30 mouse cellular contexts compared by ENCODE assay signal in genomic region chr13:97627247-97627646, GRCm38 (mm10).
DNase-seq lines count a peak whose midpoint lies in the region; ATAC-seq lines count a peak whose summit lies in the region.
"Had no signal": no experiment of that assay in that cellular context is flagged by ENCODE, and none has a peak within 500 bp of the region (broad histone marks: within the 10 kb centered on the region; RNA-seq: fewer than 3 reads in every experiment).

No protein-coding gene starts in this region.

- 39% methylated on average over 10 of the region's 10 CpGs for WGBS in heart, embryonic 15.5 days

- no peak overlapping the region for H3K9ac ChIP-seq in heart, embryonic 15.5 days
- H3K9ac ChIP-seq: embryonic facial prominence, embryonic 12.5 days; hindbrain, embryonic 12.5 days; intestine, embryonic 15.5 days; limb, embryonic 15.5 days; liver, embryonic 13.5 days; midbrain, embryonic 12.5 days; stomach, embryonic 15.5 days had no signal

- peak overlapping the region; percentile 21; the same call in 1 of the 2 replicates for H3K4me2 ChIP-seq in heart, embryonic 15.5 days
- H3K4me2 ChIP-seq: embryonic facial prominence, embryonic 12.5 days; hindbrain, embryonic 12.5 days; intestine, embryonic 15.5 days; limb, embryonic 15.5 days; liver, embryonic 13.5 days; midbrain, embryonic 12.5 days; stomach, embryonic 15.5 days had no signal

- intact Hi-C loops in heart, postnatal 25 days (cut with DNase I), result no loop called here

- peak; percentile 39; the same call in 1 of the 2 replicates for ATAC-seq in heart, embryonic 15.5 days (replicated peaks; ENCODE audit: insufficient number of reproducible peaks, insufficient read depth, low FRiP score, low read depth)
- ATAC-seq: activated CD4-positive, CD25-positive, alpha-beta regulatory T cell, adult 4 months; forebrain, embryonic 14.5 days; hindbrain, postnatal 0 days; intestine, embryonic 15.5 days had no signal

- H3K4me1 ChIP-seq in heart, embryonic 15.5 days (replicated peaks), result peaks cover 13% of the 10 kb centered on the region
- H3K4me1 ChIP-seq: embryonic facial prominence, embryonic 12.5 days; hindbrain, embryonic 12.5 days; intestine, embryonic 15.5 days; limb, embryonic 10.5 days; liver, embryonic 13.5 days; megakaryocyte, embryonic 14.5 days; midbrain, embryonic 12.5 days; stomach, embryonic 15.5 days had no signal

- H3K36me3 ChIP-seq in heart, embryonic 15.5 days, result no peaks in the 10 kb centered on the region
- H3K36me3 ChIP-seq: embryonic facial prominence, embryonic 12.5 days; hindbrain, embryonic 12.5 days; intestine, embryonic 15.5 days; limb, embryonic 10.5 days; limb, embryonic 15.5 days; liver, embryonic 13.5 days; midbrain, embryonic 12.5 days; stomach, embryonic 15.5 days had no signal

- H3K9me3 ChIP-seq in heart, embryonic 15.5 days (replicated peaks), result no peaks in the 10 kb centered on the region
- H3K9me3 ChIP-seq: embryonic facial prominence, embryonic 12.5 days; hindbrain, embryonic 12.5 days; intestine, embryonic 15.5 days; limb, embryonic 10.5 days; limb, embryonic 15.5 days; liver, embryonic 13.5 days; midbrain, embryonic 12.5 days; stomach, embryonic 15.5 days had no signal

- no peak for DNase-seq in heart, postnatal 25 days (ENCODE audit: low spot score)
- DNase-seq in right cerebral cortex, adult 18-20 months, result peak; percentile 63
- DNase-seq in right cerebral cortex, postnatal 10 days (ENCODE audit: low spot score in 2 of 2), result no peak
- peak; percentile 79 for DNase-seq in brain, adult 2 months (ENCODE audit: low read depth, low spot score)
- DNase-seq in natural killer cell, adult 2 months (ENCODE audit: low spot score in 2 of 2), result peak; percentile 32 to 57
- no peak for DNase-seq in urinary bladder, postnatal 25 days (ENCODE audit: low spot score)
- DNase-seq: adrenal gland, adult 8-10 months; B cell, adult 2 months; cerebellum, adult 8-10 months; cerebellum, postnatal 25 days; gastrocnemius, adult 2 months; gastrocnemius, postnatal 36 days; kidney, adult 8-10 months; kidney, postnatal 10 days; liver, embryonic 13.5 days; lung, postnatal 4 days; right cerebral cortex, postnatal 25 days had no signal

- H3K27me3 ChIP-seq in heart, embryonic 15.5 days, result no peaks in the 10 kb centered on the region
- H3K27me3 ChIP-seq: embryonic facial prominence, embryonic 12.5 days; hindbrain, embryonic 12.5 days; intestine, embryonic 15.5 days; limb, embryonic 15.5 days; liver, embryonic 13.5 days; midbrain, embryonic 12.5 days; stomach, embryonic 15.5 days had no signal

- no peak overlapping the region for H3K4me3 ChIP-seq in heart, embryonic 15.5 days
- H3K4me3 ChIP-seq: embryonic facial prominence, embryonic 12.5 days; gastrocnemius, adult 2 months; heart, adult 2 months; hindbrain, embryonic 12.5 days; intestine, embryonic 15.5 days; limb, embryonic 10.5 days; limb, embryonic 15.5 days; liver, embryonic 13.5 days; megakaryocyte, embryonic 14.5 days; midbrain, embryonic 12.5 days; stomach, embryonic 15.5 days had no signal

- no peak overlapping the region for H3K27ac ChIP-seq in heart, embryonic 15.5 days
- H3K27ac ChIP-seq: embryonic facial prominence, embryonic 12.5 days; gastrocnemius, adult 2 months; heart, adult 2 months; hindbrain, embryonic 12.5 days; hindbrain, postnatal 0 days; intestine, embryonic 15.5 days; limb, embryonic 10.5 days; limb, embryonic 15.5 days; liver, embryonic 13.5 days; midbrain, embryonic 12.5 days; stomach, embryonic 15.5 days had no signal

Comparison
In these comparisons a context has a peak if more than half of its experiments do, and no peak if none do; other contexts are left out.
1. DNase-seq: peak in right cerebral cortex, adult 18-20 months (single experiment), brain, adult 2 months (single experiment) and natural killer cell, adult 2 months (2 of 2); none in heart, postnatal 25 days (single experiment), right cerebral cortex, postnatal 10 days (0 of 2) and urinary bladder, postnatal 25 days (single experiment).